Mouse (Mus musculus) heart, adult 2 months (tissue): ENCODE measurements around the gene Shank1. TPM values are rescaled to one million over a fixed set of nuclear protein-coding genes. Genes with fewer than 3 reads are reported as not detected.

ENCODE experiments used
- DNase-seq, 2 experiments: peaks; one replicate each; pipeline ENCODE4 v3.0.0; 2021
- H3K27ac ChIP-seq: fragments of 200-600 bp; 2 replicates; pipeline ENCODE4 v1.8.1; 2022
- H3K27me3 ChIP-seq: fragments of 200-500 bp; 2 replicates; pipeline ENCODE4 v1.6.1; 2012; ENCODE audit warnings: mild to moderate bottlenecking, low read length, inconsistent platforms, mixed read lengths; ENCODE audit not compliant: control insufficient read depth, insufficient read depth
- H3K36me3 ChIP-seq: fragments of 200-500 bp; 2 replicates; pipeline ENCODE4 v1.6.1; 2012; ENCODE audit warnings: low read length, inconsistent platforms; ENCODE audit not compliant: control insufficient read depth, insufficient read depth
- H3K4me1 ChIP-seq: fragments of 200-500 bp; 2 replicates; pipeline ENCODE4 v1.6.1; 2011; ENCODE audit warnings: low read length; ENCODE audit not compliant: control insufficient read depth, insufficient read depth
- H3K4me3 ChIP-seq: fragments of 200-600 bp; 2 replicates; pipeline ENCODE4 v1.8.1; 2022
- H3K79me2 ChIP-seq: fragments of 200-500 bp; replicated peaks from 2 replicates; pipeline ENCODE4 v1.6.1; 2012; ENCODE audit warnings: mild to moderate bottlenecking, inconsistent platforms, low read length, moderate library complexity, mixed read lengths; ENCODE audit not compliant: control insufficient read depth, insufficient read depth
- H3K9ac ChIP-seq: fragments of 200-500 bp; 2 replicates; pipeline ENCODE4 v1.6.1; 2012; ENCODE audit warnings: low read depth, mild to moderate bottlenecking, control low read depth, inconsistent platforms, low read length, mixed read lengths
- CTCF ChIP-seq: fragments of 200-600 bp; IDR thresholded peaks from 2 replicates; pipeline ENCODE4 v1.8.1; 2022; ENCODE audit warnings: antibody characterized with exemption, mild to moderate bottlenecking, moderate library complexity
- EP300 ChIP-seq: fragments of 200-500 bp; IDR thresholded peaks from 2 replicates; pipeline ENCODE4 v1.6.1; 2011; ENCODE audit warnings: low read depth, low read length, control low read depth; ENCODE audit not compliant: insufficient read depth
- POLR2A ChIP-seq: fragments of 200-500 bp; IDR thresholded peaks from 2 replicates; pipeline ENCODE4 v1.6.1; 2011; ENCODE audit warnings: mild to moderate bottlenecking, low read depth, low read length, control low read depth; ENCODE audit not compliant: insufficient read depth
- WGBS: fragments of 180-500 bp; shearing (Covaris S2); methylation state at CpG from one replicate; pipeline ENCODE4 v1.1.7; 2018; 5-methylcytosine and 5-hydroxymethylcytosine counted together
- intact Hi-C: fragments of 180-260 bp; cut with DNase I; formaldehyde crosslinking; loops from one replicate; pipeline ENCODE4 v1.15.1; 2025
- polyA plus RNA-seq: library from polyadenylated mRNA; depleted of rRNA; stranded (reverse); fragments of >200 nt; gene quantifications from 2 replicates; pipeline ENCODE4 v1.2.3, GENCODE M21; 2012
- total RNA-seq, 2 experiments: library from RNA; stranded (reverse); gene quantifications; 2 replicates each; pipeline ENCODE4 v1.2.3; 2021

Gene Shank1
- total and polyA plus RNA-seq, 3 experiments, result 0.94 to 2.3 (median 1.2) TPM

DNA sequence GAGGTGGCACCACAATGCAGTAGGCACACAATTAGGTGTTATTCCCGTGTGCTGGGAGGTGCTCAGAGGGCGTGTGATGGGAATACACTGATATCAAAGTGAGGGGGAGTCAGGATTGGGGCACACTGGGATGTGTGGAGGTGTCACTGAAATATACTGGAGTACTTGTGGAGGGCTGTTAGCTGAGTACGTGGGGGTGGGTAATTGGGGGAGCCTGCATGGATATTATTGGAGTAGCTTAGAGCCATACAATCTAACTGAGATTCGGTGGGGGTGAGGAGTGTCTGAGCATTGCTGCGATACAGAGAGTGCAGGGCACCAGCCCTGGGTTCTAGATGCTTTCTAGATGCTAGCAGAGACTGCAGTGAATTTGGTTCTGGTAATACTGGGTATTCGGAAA is 30.2 kb downstream of the Shank1 start:
- Histone ChIP-seq H3K4me3 (no peak overlapping the region), H3K27me3 (peaks cover 5% of the 10 kb centered on the region), H3K27ac (no peak overlapping the region), H3K36me3 (no peaks in the 10 kb centered on the region), H3K4me1 (no peaks in the 10 kb centered on the region), H3K79me2 (no peaks in the 10 kb centered on the region), H3K9ac (no peak overlapping the region)
- TF ChIP-seq CTCF, result no peak
- TF ChIP-seq POLR2A, result no peak
- no peak for TF ChIP-seq EP300
- DNase-seq, result no peak
- 53% methylated on average over 6 of the region's 6 CpGs for WGBS
- intact Hi-C loops, result no loop called here

DNA sequence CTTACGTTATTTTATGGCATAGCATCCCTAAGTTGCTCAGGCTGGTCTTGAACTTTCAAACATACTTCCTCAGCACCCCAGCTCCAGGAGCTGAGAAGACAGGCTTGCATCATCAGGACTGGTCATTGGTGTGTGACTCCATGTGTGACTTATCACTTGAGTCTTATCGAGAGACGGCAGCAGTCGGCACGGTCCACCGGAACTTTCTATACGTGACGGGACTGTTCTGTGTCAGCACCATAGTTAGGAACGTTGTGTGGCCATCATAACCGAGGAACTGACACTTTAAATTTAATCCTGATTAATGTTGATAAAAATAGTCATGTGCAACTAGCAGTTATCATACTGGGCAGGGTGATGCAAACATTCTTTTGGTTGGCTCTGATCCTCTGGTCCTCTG is 31.1 kb downstream of the Shank1 start:
- no peak overlapping the region for H3K9ac ChIP-seq
- TF ChIP-seq CTCF, result no peak
- TF ChIP-seq EP300, result no peak
- no peak for TF ChIP-seq POLR2A
- no peak overlapping the region for H3K4me3 ChIP-seq
- H3K27ac ChIP-seq, result no peak overlapping the region
- intact Hi-C loops, result no loop called here
- peaks cover 2% of the 10 kb centered on the region; the same call in 1 of the 2 replicates for H3K27me3 ChIP-seq
- H3K4me1 ChIP-seq, result no peaks in the 10 kb centered on the region
- 63% methylated on average over 10 of the region's 10 CpGs for WGBS
- no peaks in the 10 kb centered on the region for H3K36me3 ChIP-seq
- no peak for DNase-seq
- H3K79me2 ChIP-seq, result no peaks in the 10 kb centered on the region

DNA sequence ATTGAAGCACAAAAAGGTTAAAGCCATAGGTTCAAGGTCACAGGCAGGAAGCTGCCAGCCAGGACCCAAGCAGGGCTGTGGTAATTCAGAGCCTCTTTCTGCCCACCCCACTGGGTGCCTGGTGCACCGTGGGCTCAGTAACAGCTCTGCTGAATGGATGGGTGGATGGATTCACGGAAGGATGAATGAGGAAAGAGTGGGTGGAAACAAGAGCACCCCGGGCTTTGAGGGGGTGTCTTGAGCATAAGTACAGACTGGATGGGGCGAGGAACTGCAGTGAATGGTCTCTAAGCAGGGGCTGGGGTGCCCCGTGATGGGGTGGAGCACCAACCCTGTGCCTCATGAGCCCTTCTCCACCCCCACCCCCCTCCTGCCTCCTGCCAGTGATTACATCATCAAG is 31.7 kb downstream of the Shank1 start:
- TF ChIP-seq POLR2A (no peak), EP300 (no peak), CTCF (no peak)
- Histone ChIP-seq H3K36me3 (no peaks in the 10 kb centered on the region), H3K27me3 (peaks cover 2% of the 10 kb centered on the region; the same call in 1 of the 2 replicates), H3K4me1 (no peaks in the 10 kb centered on the region), H3K9ac (no peak overlapping the region), H3K4me3 (no peak overlapping the region), H3K79me2 (no peaks in the 10 kb centered on the region), H3K27ac (no peak overlapping the region)
- 64% methylated on average over 5 of the region's 5 CpGs for WGBS
- intact Hi-C loops, result no loop called here
- DNase-seq, result no peak

DNA sequence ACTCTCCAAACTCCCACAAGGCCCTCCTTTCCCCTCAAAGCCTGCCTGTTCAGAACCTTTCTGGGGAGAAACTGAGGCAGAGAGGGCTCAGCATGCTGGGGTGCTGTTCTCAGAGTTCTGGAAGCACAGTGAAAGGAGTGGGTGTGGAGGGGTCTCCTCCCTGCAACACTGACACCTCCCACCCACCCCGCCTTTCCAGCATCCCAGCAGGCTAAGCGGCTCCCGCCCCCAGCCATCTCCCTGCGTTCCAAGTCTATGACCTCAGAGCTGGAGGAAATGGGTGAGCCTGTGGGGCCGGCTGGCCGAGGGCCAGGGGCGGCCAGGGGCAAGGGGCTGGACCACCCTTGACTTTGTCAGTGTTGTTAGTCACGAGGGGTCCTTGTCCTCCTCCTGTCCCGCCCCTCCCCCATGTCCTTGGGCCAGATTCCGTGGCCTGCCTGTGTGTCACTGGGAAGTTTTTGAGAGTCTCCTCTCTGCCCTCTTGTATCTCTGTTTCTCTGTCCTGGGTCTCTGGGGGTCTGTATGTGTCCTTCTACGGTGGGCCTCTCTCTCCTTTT is 33.5 kb downstream of the Shank1 start:
- intact Hi-C loops, result no loop called here

DNA sequence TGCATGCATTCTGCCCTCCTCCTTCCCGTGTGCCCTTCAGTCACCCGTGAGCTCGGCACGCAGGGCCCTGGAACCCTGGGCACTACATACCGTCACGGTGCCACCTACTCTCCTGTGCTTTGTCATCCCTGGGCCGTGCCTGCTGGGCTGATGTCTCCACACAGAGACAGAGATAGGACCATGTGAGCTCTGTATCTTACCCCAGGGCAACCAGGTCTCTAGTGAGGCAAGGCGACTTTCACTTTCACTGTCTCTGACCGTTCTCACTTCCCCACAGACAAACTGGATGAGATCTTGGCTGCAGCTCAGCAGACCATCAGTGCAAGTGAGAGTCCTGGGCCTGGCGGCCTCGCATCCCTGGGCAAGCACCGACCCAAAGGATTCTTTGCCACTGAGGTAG is 34.6 kb downstream of the Shank1 start:
- DNase-seq, result no peak
- 0 out of 2 replicates have a peak overlapping the region, but pooled peaks have one; percentile 14 for H3K9ac ChIP-seq
- no peaks in the 10 kb centered on the region for H3K4me1 ChIP-seq
- H3K27ac ChIP-seq, result no peak overlapping the region
- no peaks in the 10 kb centered on the region for H3K36me3 ChIP-seq
- no peaks in the 10 kb centered on the region; the same call in 1 of the 2 replicates for H3K27me3 ChIP-seq
- 50% methylated on average over 12 of the region's 12 CpGs for WGBS
- TF ChIP-seq POLR2A (no peak), EP300 (no peak), CTCF (no peak)
- no peak overlapping the region for H3K4me3 ChIP-seq
- intact Hi-C loops, result no loop called here
- no peaks in the 10 kb centered on the region for H3K79me2 ChIP-seq

More for the DNA sequence above, 33.5 kb downstream of the Shank1 start:
- H3K79me2 ChIP-seq, result no peaks in the 10 kb centered on the region
- TF ChIP-seq CTCF (no peak), POLR2A (no peak), EP300 (no peak)
- DNase-seq, result no peak
- H3K36me3 ChIP-seq, result no peaks in the 10 kb centered on the region
- no peaks in the 10 kb centered on the region; the same call in 1 of the 2 replicates for H3K27me3 ChIP-seq
- WGBS, result 12% methylated on average over 11 of the region's 11 CpGs
- H3K4me3 ChIP-seq, result no peak overlapping the region
- no peak overlapping the region for H3K9ac ChIP-seq
- no peaks in the 10 kb centered on the region for H3K4me1 ChIP-seq
- H3K27ac ChIP-seq, result no peak overlapping the region

DNA sequence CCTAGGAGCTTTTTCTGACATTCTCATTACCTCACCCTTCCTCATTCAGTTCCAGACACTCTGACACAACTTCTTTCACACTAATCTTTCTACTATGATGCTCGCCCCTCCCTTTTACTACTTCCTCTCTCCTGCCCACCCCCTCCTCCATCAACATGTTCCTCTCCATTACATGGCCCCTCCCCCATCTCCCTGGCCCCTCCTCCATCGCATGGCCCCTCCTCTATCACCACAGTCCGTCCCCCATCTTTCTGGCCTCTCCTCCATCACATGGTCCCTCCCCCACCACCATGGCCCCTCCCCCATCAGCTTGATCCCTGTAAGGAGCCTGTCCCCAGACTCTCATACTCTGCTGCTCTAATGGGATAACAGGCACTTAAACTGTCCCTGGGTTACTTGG is 39.0 kb downstream of the Shank1 start:
- H3K4me3 ChIP-seq, result no peak overlapping the region
- H3K27me3 ChIP-seq, result peaks cover 22% of the 10 kb centered on the region
- H3K36me3 ChIP-seq, result no peaks in the 10 kb centered on the region
- DNase-seq, result no peak
- TF ChIP-seq CTCF, result no peak
- TF ChIP-seq POLR2A, result no peak
- TF ChIP-seq EP300, result no peak
- H3K9ac ChIP-seq, result no peak overlapping the region
- 17% methylated on average over 3 of the region's 3 CpGs for WGBS
- intact Hi-C loops, result no loop called here
- H3K79me2 ChIP-seq, result no peaks in the 10 kb centered on the region
- no peak overlapping the region for H3K27ac ChIP-seq
- no peaks in the 10 kb centered on the region for H3K4me1 ChIP-seq
